In genomic region chr14:50943932-50944667, GRCm38 (mm10) we compare ENCODE assay signal across 8 mouse cellular contexts. TPM values are rescaled to one million over a fixed set of nuclear protein-coding genes. Genes with fewer than 3 reads are reported as not detected.
DNase-seq lines count a peak whose midpoint lies in the region; ATAC-seq and TF ChIP-seq lines count a peak whose summit lies in the region.

Gene Gm49342, plus strand, starts transcription at chr14:50944517.

- TF ChIP-seq EP300 in ES-Bruce4 (IDR thresholded peaks at IDR 0.05; ENCODE audit: insufficient read depth, low read depth, low read length): 0 out of 2 replicates have a peak, but pooled peaks have one; percentile 24

- H3K4me2 ChIP-seq in forebrain, embryonic 15.5 days (replicated peaks): peak within 1 kb of the TSS; percentile 57

- peak; percentile 87 for DNase-seq in cerebellum, adult 11 months
- DNase-seq in heart, postnatal 25 days (ENCODE audit: low spot score): peak; percentile 94
- peak; percentile 82 to 91 for DNase-seq in layer of hippocampus, adult 18-20 months (ENCODE audit: low spot score in 2 of 2)
- DNase-seq in lung, adult 2 months: peak; percentile 98
- DNase-seq in thymus, adult 18-20 months: peak; percentile 74 to 86

- intact Hi-C loops in heart, postnatal 25 days (cut with DNase I): loop anchor here (5.0 kb wide), 1 partner anchor 68 kb away; no protein-coding TSS in a partner anchor

- 17% methylated on average over 31 of the region's 31 CpGs for WGBS in forebrain, embryonic 15.5 days
- 4% methylated on average over 31 of the region's 31 CpGs for WGBS in lung, adult 2 months

- no peaks in the 10 kb centered on the region for H3K27me3 ChIP-seq in ES-Bruce4 (ENCODE audit: control insufficient read depth, insufficient read depth, low read length, poor library complexity, severe bottlenecking)
- no peaks in the 10 kb centered on the region for H3K27me3 ChIP-seq in forebrain, embryonic 15.5 days

- peak within 1 kb of the TSS; percentile 77 for H3K27ac ChIP-seq in ES-Bruce4 (ENCODE audit: insufficient read depth, low read length)
- H3K27ac ChIP-seq in forebrain, embryonic 15.5 days (replicated peaks): peak within 1 kb of the TSS; percentile 88

- no peak for TF ChIP-seq CTCF in ES-Bruce4 (IDR thresholded peaks at IDR 0.05; ENCODE audit: low read depth, low read length)
- TF ChIP-seq CTCF in lung, adult 2 months (IDR thresholded peaks at IDR 0.05; ENCODE audit: insufficient read depth, low read length): no peak

- H3K4me3 ChIP-seq in ES-Bruce4 (ENCODE audit: low read depth, low read length): peak within 1 kb of the TSS; percentile 52
- H3K4me3 ChIP-seq in forebrain, embryonic 15.5 days: peak within 1 kb of the TSS; percentile 50
- H3K4me3 ChIP-seq in lung, adult 2 months (replicated peaks; ENCODE audit: extremely low read depth, low read depth, low read length): peak within 1 kb of the TSS; percentile 68

- H3K4me1 ChIP-seq in ES-Bruce4 (ENCODE audit: control insufficient read depth, insufficient read depth, low read length): peaks cover 2% of the 10 kb centered on the region
- H3K4me1 ChIP-seq in forebrain, embryonic 15.5 days: peaks cover 12% of the 10 kb centered on the region
- peaks cover 5% of the 10 kb centered on the region for H3K4me1 ChIP-seq in lung, adult 2 months (ENCODE audit: control insufficient read depth, insufficient read depth, low read length)

- H3K9me3 ChIP-seq in ES-Bruce4 (replicated peaks; ENCODE audit: control insufficient read depth, insufficient read depth, low read length, poor library complexity, severe bottlenecking): no peaks in the 10 kb centered on the region
- no peaks in the 10 kb centered on the region for H3K9me3 ChIP-seq in forebrain, embryonic 15.5 days

- H3K9ac ChIP-seq in ES-Bruce4 (ENCODE audit: low read depth, poor library complexity, severe bottlenecking): peak within 1 kb of the TSS; percentile 57
- H3K9ac ChIP-seq in forebrain, embryonic 15.5 days (replicated peaks): peak within 1 kb of the TSS; percentile 50

- peak; percentile 97 for ATAC-seq in forebrain, embryonic 15.5 days (replicated peaks)
- peak; percentile 97 for ATAC-seq in neutrophil, adult 5-6 weeks (ENCODE audit: extremely low read depth, insufficient number of reproducible peaks, low FRiP score, poor library complexity, severe bottlenecking)

- no peaks in the 10 kb centered on the region for H3K36me3 ChIP-seq in ES-Bruce4 (ENCODE audit: control insufficient read depth, insufficient read depth, low read length, poor library complexity, severe bottlenecking)
- no peaks in the 10 kb centered on the region for H3K36me3 ChIP-seq in forebrain, embryonic 15.5 days

- TF ChIP-seq POLR2A in ES-Bruce4 (IDR thresholded peaks at IDR 0.05; ENCODE audit: insufficient read depth, low read length): peak; percentile 95
- peak; percentile 99 for TF ChIP-seq POLR2A in lung, adult 2 months (IDR thresholded peaks at IDR 0.05; ENCODE audit: borderline replicate concordance, extremely low read depth, low read depth, low read length)

RNA-seq across cellular contexts. Expression of gene Gm49342, which starts in this region (rescaled TPM):
- 24.9 and 31.0 TPM in 2 replicates for polyA plus RNA-seq in ES-Bruce4 (2011; ENCODE audit: insufficient read depth, insufficient read length, low read depth, missing spikeins)
- not detected in 2 replicates for polyA plus RNA-seq in forebrain, embryonic 15.5 days (2015; fragmentation: Nextera tagmentation; extraction: Ambion mirVana)
- total RNA-seq in heart, postnatal 25 days (2021): 10 to 100 TPM; 12.6 TPM
- 1 to 10 TPM; 6.2 to 9.3 TPM for total RNA-seq in layer of hippocampus, adult 18-20 months (2021)
- polyA plus RNA-seq in lung, adult 2 months (2012; rRNA removed): 20.3 and 46.2 TPM in 2 replicates
- not detected in 2 replicates for total RNA-seq in neutrophil, adult 5-6 weeks (2017)

Comparison
In these comparisons a context has a peak if more than half of its experiments do, and no peak if none do; other contexts are left out.
1. Peak in every context shown above with its lines: DNase-seq, ATAC-seq, H3K4me3 ChIP-seq and H3K27ac ChIP-seq.
2. RNA of gene Gm49342 (polyA plus RNA-seq): 20.3 to 46.2 TPM in lung, adult 2 months and 24.9 to 31.0 TPM in ES-Bruce4; not detected in forebrain, embryonic 15.5 days; every median in the first group is over 10 times any median in the second.
3. Peak in ATAC-seq, H3K4me3 ChIP-seq, H3K27ac ChIP-seq, H3K9ac ChIP-seq and H3K4me2 ChIP-seq in forebrain, embryonic 15.5 days; RNA of the gene not detected or under 1 TPM.
4. Peak in ATAC-seq in neutrophil, adult 5-6 weeks; RNA of the gene not detected or under 1 TPM.